Mouse (Mus musculus): ENCODE results near the gene Olfr818.
"Not testable (repeated sequence)": the region's sequence is repeated elsewhere in the genome, so short reads cannot be mapped to it uniquely, and the experiment has no call there.

The Olfr818 gene

DNA sequence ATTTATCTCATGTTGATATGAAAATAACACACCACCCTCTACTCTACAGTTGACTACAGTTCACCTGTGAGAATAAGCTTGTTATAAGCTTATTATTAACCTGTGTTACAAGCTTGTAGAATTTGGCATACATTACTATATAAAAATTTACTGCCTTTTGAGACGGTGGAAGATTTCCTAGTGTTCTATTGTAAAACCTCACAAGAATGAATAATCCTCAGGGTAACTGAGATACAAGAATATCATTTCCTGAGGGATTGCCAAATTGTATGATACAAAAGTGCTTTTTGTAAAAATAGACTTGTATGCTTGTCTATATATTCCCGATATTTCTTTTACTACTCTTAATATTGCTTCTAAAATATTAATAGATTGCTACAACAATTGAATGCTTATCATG lies at the start of gene Olfr818:
Olfr818 (minus strand) TSS at position 101 of the 400 bp plus-strand sequence.
- DNase-seq (ENCODE audit: low spot score): no peak

GRCm38 (mm10) chr10:129984962-129985361 lies 36.1 kb upstream of the Olfr818 start, which contains the start of gene Gm10310:
Gm10310 (minus strand) TSS chr10:129985062.
- DNase-seq (ENCODE audit: low spot score): not testable (repeated sequence)

GRCm38 (mm10) chr10:129981867-129982266 lies 33.0 kb upstream of the Olfr818 start:
- DNase-seq (ENCODE audit: low spot score): not testable (repeated sequence)

DNA sequence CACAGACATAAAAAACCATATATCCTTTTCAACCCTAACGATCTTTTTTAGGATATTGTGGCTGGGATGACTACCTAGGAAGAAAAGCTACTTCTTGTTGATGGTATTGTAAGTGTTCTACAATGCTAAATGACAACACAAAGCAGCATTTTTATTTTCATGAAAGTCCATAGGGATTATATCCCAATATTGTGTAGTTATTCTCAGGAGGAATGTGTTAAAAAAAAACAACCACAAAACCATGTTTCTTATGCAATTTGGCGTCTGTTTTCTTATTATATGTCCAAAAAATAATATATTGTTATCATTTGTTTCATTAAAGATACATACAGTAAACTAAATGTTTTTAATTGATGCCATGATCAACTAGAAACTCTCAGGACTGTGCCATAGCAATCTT lies 27.1 kb upstream of the Olfr818 start, which contains the start of gene Olfr247:
Olfr247 (minus strand) TSS at position 101 of the 400 bp plus-strand sequence.
- not testable (repeated sequence) for DNase-seq (ENCODE audit: low spot score)

DNA sequence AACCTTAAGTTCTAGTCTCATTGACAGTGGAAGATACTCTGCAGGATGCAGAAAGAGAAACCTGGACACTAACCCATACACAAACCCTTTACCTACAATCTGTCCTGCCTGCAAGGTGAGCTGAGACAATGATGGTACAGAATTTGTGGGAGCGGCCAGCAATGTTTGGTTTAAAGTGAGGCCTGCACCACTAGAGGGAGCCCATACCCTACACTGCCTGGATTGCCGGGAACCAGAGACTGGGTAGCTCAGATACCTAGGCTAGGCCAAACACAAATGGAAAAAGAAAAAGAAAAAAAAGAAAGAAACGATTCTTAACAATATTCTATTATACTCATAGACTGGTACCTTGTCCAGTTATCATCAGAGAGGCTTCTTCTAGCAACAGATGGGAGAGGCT lies 24.1 kb upstream of the Olfr818 start:
- DNase-seq (ENCODE audit: low spot score): not testable (repeated sequence)

- DNase-seq (ENCODE audit: low spot score): not testable (repeated sequence)
These were observed 18.3 kb upstream of the Olfr818 start, which contains the start of gene Olfr819 for GRCm38 (mm10) chr10:129967166-129967565. Olfr819 (minus strand) TSS chr10:129967266.

DNA sequence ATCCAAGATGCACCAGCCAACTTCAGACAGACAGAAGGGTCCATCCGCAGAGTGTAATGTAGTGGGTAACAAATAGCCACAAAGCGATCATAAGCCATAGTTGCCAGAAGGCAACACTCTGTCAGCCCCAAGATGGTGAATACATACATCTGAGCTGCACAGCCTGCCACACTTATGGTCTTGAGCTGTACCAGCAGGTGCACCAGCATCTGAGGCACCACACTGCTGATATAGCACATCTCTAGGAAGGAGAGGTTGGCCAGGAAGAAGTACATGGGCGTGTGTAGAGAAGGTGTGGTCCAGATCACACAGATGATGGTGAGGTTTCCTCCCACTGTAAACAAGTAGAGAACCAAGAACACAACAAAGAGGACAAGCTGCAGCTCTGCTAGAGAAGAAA lies 17.3 kb upstream of the Olfr818 start:
- not testable (repeated sequence) for DNase-seq (ENCODE audit: low spot score)

GRCm38 (mm10) chr10:129915497-129915896 lies 33.4 kb downstream of the Olfr818 start, which contains the start of gene Olfr816:
Olfr816 (minus strand) TSS chr10:129915597.
- no peak for DNase-seq (ENCODE audit: low spot score)

DNA sequence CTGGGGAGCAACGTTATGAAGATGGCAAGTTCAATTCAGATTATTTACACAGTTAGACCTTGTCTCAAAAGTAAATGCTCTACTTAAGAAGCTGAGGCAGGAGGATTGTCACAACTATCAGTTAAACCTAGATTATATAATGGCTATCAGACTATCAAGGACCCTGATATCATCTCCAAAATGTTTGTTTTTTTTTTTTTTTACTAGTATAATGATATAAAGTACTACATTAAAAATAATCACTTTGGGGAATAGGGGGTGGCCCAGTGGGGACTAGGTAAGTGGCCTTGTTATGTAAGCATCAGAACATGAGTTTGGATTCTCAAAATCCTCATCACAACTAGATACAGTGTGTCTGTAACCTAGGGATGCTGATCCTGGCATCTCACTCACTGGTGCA lies 43.1 kb downstream of the Olfr818 start, which contains the start of gene Olfr815:
Olfr815 (minus strand) TSS at position 101 of the 400 bp plus-strand sequence.
- not testable (repeated sequence) for DNase-seq (ENCODE audit: low spot score)

Measured in testis, postnatal 14 days (tissue).